Mouse (Mus musculus) midbrain, embryonic 13.5 days (tissue): ENCODE measurements around the gene Wdr63. TPM values are rescaled to one million over a fixed set of nuclear protein-coding genes. Genes with fewer than 3 reads are reported as not detected.

Experiments used
- ATAC-seq: fragments of 200-750 bp; cut with Nextera tagmentation; 2 replicates; pipeline ENCODE4 v1.8.0; 2017; ENCODE audit warnings: mild to moderate bottlenecking, moderate TSS enrichment, moderate library complexity
- H3K27ac ChIP-seq: fragments of 300-500 bp; sonication (generic); 2 replicates; pipeline ENCODE4 v1.5.1; 2015; ENCODE audit warnings: inconsistent platforms, mild to moderate bottlenecking, moderate library complexity
- H3K27me3 ChIP-seq: fragments of 300-500 bp; sonication (generic); 2 replicates; pipeline ENCODE4 v1.6.1; 2015; ENCODE audit warnings: mild to moderate bottlenecking, inconsistent platforms
- H3K36me3 ChIP-seq: fragments of 300-500 bp; sonication (generic); 2 replicates; pipeline ENCODE4 v1.6.1; 2015; ENCODE audit warnings: mild to moderate bottlenecking, inconsistent platforms
- H3K4me1 ChIP-seq: fragments of 300-500 bp; sonication (generic); replicated peaks from 2 replicates; pipeline ENCODE4 v1.6.1; 2015; ENCODE audit warnings: inconsistent platforms
- H3K4me2 ChIP-seq: fragments of 300-500 bp; sonication (generic); replicated peaks from 2 replicates; pipeline ENCODE4 v1.6.1; 2015; ENCODE audit warnings: moderate library complexity, mild to moderate bottlenecking, inconsistent platforms
- H3K4me3 ChIP-seq: fragments of 300-500 bp; sonication (generic); replicated peaks from 2 replicates; pipeline ENCODE4 v1.5.1; 2015; ENCODE audit warnings: mild to moderate bottlenecking, inconsistent platforms
- H3K9ac ChIP-seq: fragments of 300-500 bp; sonication (generic); replicated peaks from 2 replicates; pipeline ENCODE4 v1.6.1; 2015; ENCODE audit warnings: mild to moderate bottlenecking, inconsistent platforms
- H3K9me3 ChIP-seq: fragments of 300-500 bp; sonication (generic); 2 replicates; pipeline ENCODE4 v1.6.1; 2016; ENCODE audit warnings: mild to moderate bottlenecking, inconsistent platforms
- WGBS: fragments of 180-500 bp; shearing (Covaris S2); methylation state at CpG from one replicate; pipeline ENCODE4 v1.1.7; 2015; 5-methylcytosine and 5-hydroxymethylcytosine counted together
- polyA plus RNA-seq: library from polyadenylated mRNA; unstranded; fragments of >200 nt; fragmentation: Nextera tagmentation; extraction: Ambion mirVana; gene quantifications from 2 replicates; pipeline ENCODE4 v1.2.1, GENCODE M21; 2015

The Wdr63 gene
- polyA plus RNA-seq, 1 experiment from 2014 or later = 0.57 TPM

DNA sequence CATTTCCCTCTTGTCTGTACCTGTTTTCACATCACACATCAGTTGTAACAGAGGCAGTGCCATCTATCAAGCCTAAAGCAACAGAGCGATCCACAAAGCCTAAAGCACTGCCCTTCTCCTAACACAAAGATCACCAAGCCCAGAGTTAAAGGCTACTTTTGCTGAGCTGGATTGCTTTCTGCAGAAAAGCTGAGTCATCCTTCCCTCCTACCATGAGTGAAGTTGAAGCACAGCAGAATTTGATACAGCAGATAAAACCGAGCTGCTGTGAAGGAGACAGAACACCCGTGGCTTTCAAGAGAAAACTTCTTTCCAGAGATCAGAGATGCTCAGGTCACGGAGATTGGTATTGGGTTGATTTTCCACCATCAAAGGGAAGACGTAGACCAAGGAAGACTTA, 38.2 kb upstream of the Wdr63 start:
- Histone ChIP-seq H3K36me3 (no peaks in the 10 kb centered on the region), H3K27ac (no peak overlapping the region), H3K27me3 (peaks cover 25% of the 10 kb centered on the region), H3K4me3 (no peak overlapping the region), H3K9ac (no peak overlapping the region), H3K4me2 (no peak overlapping the region), H3K4me1 (peaks cover 13% of the 10 kb centered on the region), H3K9me3 (no peaks in the 10 kb centered on the region)
- ATAC-seq = no peak
- WGBS = 73% methylated on average over 5 of the region's 5 CpGs

DNA sequence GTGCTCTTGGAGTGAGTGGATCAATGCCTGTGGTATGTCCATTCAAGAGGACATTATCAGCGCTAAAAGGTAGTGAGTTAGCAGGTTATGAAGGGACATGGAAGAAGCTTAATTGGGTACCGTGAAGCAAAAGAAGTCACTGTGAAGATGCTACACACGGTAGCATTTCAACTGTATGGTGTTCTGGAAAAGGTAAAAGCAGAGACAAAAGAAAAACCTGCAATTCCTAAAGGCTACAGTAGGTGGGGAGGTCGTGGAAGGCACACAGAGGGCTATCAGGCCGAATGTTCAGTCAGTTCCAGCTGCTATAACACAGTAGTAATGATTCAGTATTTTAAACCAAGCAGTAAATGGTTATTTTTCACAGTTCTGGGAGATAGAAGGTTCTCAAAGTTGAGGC, 37.6 kb upstream of the Wdr63 start:
- H3K9ac ChIP-seq = no peak overlapping the region
- 50% methylated on average over 5 of the region's 5 CpGs for WGBS
- H3K27ac ChIP-seq = no peak overlapping the region
- no peaks in the 10 kb centered on the region for H3K9me3 ChIP-seq
- no peak overlapping the region for H3K4me2 ChIP-seq
- no peaks in the 10 kb centered on the region for H3K36me3 ChIP-seq
- peaks cover 10% of the 10 kb centered on the region for H3K4me1 ChIP-seq
- H3K4me3 ChIP-seq = no peak overlapping the region
- peaks cover 18% of the 10 kb centered on the region for H3K27me3 ChIP-seq
- ATAC-seq = no peak

DNA sequence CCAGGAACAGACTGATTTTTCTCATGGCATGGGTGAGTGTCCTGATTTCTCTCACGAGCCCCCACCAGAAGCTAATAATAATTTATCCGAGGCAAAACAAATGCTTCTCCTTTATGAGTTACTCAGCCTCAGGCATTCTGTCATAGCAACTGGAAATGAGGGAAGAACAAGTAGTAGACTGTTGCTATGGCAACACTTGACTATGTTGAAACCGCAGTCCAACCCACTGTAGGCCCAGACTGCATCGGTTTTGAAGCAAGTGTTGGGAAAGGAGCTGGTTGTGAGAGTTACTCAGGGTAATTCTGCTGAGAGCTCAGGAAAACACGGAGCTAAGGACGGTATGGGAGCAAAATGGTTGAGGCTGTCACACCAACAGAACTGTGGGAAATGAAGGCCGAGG, 34.6 kb upstream of the Wdr63 start:
- no peak for ATAC-seq
- H3K4me3 ChIP-seq = no peak overlapping the region
- H3K9ac ChIP-seq = no peak overlapping the region
- H3K4me2 ChIP-seq = no peak overlapping the region
- H3K27ac ChIP-seq = no peak overlapping the region
- no peaks in the 10 kb centered on the region for H3K36me3 ChIP-seq
- H3K9me3 ChIP-seq = no peaks in the 10 kb centered on the region
- 84% methylated on average over 7 of the region's 7 CpGs for WGBS
- no peaks in the 10 kb centered on the region for H3K27me3 ChIP-seq
- no peaks in the 10 kb centered on the region for H3K4me1 ChIP-seq

DNA sequence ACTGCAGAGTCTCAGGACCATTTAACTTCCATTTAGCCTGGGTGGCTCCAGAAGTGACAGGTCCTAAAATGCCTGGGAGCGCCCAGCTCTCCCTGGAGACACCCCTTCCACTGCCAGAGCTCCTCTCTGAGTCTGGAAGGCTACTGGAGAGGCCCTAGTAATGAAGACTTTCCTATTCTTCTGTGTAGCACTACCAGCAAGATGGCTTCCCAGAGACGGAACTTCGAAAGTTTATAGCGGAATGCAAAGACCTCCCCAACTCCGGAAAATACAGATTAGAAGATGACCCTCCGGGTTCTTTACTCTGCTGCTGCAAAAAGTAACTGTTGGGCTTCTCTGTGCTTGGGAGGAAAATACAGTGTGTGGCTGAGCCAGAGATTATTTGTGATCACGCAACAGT, 32.3 kb upstream of the Wdr63 start:
- Histone ChIP-seq H3K4me3 (no peak overlapping the region), H3K27me3 (no peaks in the 10 kb centered on the region), H3K27ac (no peak overlapping the region), H3K36me3 (no peaks in the 10 kb centered on the region), H3K9me3 (no peaks in the 10 kb centered on the region), H3K4me1 (no peaks in the 10 kb centered on the region), H3K9ac (no peak overlapping the region), H3K4me2 (no peak overlapping the region)
- no peak for ATAC-seq
- WGBS = 94% methylated on average over 7 of the region's 7 CpGs

DNA sequence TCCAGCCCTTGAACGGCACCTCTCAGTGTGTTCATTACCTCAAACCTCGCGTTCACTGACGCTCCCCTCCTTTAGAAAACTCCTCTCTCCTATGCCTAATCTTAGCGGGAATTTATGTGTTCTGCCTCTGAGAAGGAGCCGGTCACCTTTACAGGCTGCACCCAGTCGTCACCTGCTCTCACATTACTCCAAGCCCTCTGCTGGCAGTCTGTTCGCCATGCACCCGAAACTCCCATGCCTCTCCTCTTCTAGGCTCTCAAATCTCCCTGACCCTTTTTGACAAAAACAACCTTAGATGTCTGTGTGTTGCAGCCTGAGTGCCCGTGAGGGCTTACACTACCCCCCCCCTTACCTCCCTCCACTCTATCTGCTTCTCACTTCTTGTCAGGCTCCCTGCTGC, 28.5 kb upstream of the Wdr63 start:
- H3K27ac ChIP-seq = no peak overlapping the region
- H3K4me2 ChIP-seq = no peak overlapping the region
- WGBS = 38% methylated on average over 10 of the region's 10 CpGs
- no peaks in the 10 kb centered on the region for H3K4me1 ChIP-seq
- no peaks in the 10 kb centered on the region for H3K27me3 ChIP-seq
- ATAC-seq = no peak
- no peaks in the 10 kb centered on the region for H3K36me3 ChIP-seq
- H3K9me3 ChIP-seq = no peaks in the 10 kb centered on the region
- H3K9ac ChIP-seq = no peak overlapping the region
- no peak overlapping the region for H3K4me3 ChIP-seq

DNA sequence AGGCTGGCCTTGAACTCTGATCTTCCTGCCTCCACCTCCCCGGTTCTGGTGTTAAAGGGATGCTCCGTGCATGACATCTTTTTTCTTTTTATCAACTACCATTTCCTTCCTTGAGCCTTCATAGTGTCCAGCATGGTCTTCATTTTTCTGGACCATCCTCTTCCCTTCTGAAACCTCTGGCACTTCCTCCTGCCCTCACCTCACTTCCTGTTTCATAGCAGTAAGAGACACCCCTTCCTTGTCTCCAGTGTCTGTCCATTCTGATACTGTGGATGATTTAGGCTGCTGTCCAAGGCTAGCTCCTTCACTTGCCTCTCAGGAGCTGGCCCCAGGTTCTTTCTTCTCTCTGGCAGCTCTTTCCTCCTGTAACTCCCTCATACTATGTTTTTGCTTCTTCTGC, 27.5 kb upstream of the Wdr63 start:
- Histone ChIP-seq H3K27me3 (no peaks in the 10 kb centered on the region), H3K36me3 (no peaks in the 10 kb centered on the region), H3K9me3 (no peaks in the 10 kb centered on the region), H3K4me3 (no peak overlapping the region), H3K4me1 (no peaks in the 10 kb centered on the region), H3K4me2 (no peak overlapping the region), H3K27ac (no peak overlapping the region), H3K9ac (no peak overlapping the region)
- 85% methylated on average over 2 of the region's 2 CpGs for WGBS
- no peak for ATAC-seq

DNA sequence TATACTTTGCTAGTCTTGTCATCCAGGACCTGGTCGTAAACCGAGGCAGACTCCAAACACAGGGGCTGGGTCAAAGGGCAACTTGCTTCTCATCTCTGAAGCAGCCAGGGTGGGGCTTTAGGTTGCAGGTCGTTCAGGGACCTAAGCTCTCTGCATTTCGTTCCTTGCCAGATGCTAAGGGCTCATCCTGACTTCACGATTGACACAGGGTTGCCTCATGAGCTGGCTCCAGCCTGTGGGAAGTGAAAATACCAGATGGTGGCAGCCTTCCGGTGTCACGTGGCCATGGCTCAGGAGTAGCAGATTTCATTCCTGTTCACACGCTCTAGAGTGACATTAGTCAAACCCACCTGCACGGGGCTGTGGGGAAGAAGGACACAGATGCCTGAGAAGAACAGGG, 26.9 kb upstream of the Wdr63 start:
- Histone ChIP-seq H3K9ac (no peak overlapping the region), H3K4me1 (no peaks in the 10 kb centered on the region), H3K36me3 (no peaks in the 10 kb centered on the region), H3K9me3 (no peaks in the 10 kb centered on the region), H3K4me2 (no peak overlapping the region), H3K27me3 (no peaks in the 10 kb centered on the region), H3K4me3 (no peak overlapping the region), H3K27ac (no peak overlapping the region)
- WGBS = 84% methylated on average over 9 of the region's 9 CpGs
- no peak for ATAC-seq

DNA sequence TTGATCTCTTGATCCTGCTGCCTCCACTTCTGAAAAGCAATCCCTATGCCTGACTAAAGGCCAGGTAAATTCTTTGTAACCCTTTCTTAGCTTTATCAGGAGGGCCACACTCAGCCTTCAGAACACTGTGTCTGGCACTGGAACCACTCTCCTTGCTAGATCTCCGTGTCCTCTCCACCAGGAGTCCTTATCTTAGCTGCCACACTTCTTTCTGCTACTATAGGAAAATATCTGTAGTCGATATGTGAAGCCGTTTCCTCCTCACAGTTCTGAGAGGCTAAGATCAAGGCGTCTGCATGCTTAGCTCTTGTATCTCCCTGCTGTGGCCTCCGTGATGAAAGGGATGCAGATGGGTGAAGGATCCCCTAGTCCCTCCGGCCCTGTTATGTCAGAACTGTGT, 19.3 kb upstream of the Wdr63 start:
- H3K4me3 ChIP-seq = no peak overlapping the region
- no peaks in the 10 kb centered on the region; the same call in none of the 2 replicates for H3K4me1 ChIP-seq
- no peak overlapping the region for H3K4me2 ChIP-seq
- no peak overlapping the region for H3K9ac ChIP-seq
- no peak for ATAC-seq
- H3K27me3 ChIP-seq = no peaks in the 10 kb centered on the region
- H3K27ac ChIP-seq = no peak overlapping the region
- 70% methylated on average over 6 of the region's 6 CpGs for WGBS
- no peaks in the 10 kb centered on the region for H3K36me3 ChIP-seq
- H3K9me3 ChIP-seq = no peaks in the 10 kb centered on the region

DNA sequence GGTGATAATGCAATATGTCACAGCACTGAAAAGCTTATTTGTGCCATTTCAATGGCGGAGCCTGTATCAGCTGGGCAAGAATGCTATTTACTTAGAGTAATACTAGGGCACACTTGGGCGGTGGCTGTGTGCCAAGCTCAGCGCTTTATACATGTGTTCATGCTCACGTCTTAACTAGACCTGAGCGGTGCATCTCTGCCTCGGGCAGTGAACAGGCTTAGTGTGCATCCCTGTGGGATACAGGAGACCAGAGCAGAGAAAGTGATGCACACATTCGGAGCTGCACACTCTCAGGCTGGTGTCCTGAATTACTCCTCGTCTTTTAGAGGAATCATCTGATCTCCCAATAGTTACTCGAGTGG, 15.5 kb upstream of the Wdr63 start:
- H3K4me1 ChIP-seq = peaks cover 10% of the 10 kb centered on the region
- ATAC-seq = peak; percentile 71
- H3K9me3 ChIP-seq = no peaks in the 10 kb centered on the region
- H3K9ac ChIP-seq = no peak overlapping the region
- H3K4me2 ChIP-seq = no peak overlapping the region
- H3K27ac ChIP-seq = no peak overlapping the region
- WGBS = 61% methylated on average over 9 of the region's 9 CpGs
- peaks cover 6% of the 10 kb centered on the region for H3K27me3 ChIP-seq
- H3K36me3 ChIP-seq = no peaks in the 10 kb centered on the region
- no peak overlapping the region for H3K4me3 ChIP-seq

DNA sequence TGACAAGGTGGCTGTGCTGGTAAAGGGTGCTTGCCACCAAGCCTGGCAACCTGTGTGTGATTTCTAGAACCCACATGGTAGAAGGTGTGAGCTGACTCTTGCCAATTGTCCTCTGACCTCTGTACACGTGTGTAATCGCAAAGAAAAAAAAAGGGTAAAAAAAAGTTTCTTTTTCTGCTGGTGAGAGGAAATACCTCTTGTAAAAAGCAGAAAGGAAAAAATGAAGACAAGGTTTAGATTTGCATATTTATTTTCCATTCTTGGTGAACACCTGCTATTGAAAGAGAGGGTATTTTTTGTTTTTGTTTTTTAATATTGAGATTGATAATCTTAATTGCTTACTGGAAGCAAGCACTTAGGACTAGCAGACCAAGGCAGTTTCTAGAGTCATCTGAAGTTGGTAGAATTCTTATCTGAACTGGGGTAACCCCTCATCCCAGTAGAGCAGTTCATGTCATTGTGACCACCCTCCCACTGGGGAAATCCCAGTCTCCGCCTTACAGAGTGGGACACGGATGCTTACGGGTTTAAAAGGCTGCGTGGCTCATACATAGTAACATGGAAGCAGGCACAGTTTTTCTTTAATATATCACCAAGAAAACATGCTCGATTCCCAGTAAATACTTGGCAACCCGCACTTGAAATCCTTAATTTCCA, 15.0 kb upstream of the Wdr63 start:
- peaks cover 10% of the 10 kb centered on the region for H3K4me1 ChIP-seq
- no peak for ATAC-seq
- H3K9ac ChIP-seq = no peak overlapping the region
- 84% methylated on average over 8 of the region's 8 CpGs for WGBS
- no peak overlapping the region for H3K4me2 ChIP-seq
- no peak overlapping the region for H3K4me3 ChIP-seq
- no peaks in the 10 kb centered on the region for H3K36me3 ChIP-seq
- H3K27me3 ChIP-seq = peaks cover 11% of the 10 kb centered on the region
- no peaks in the 10 kb centered on the region for H3K9me3 ChIP-seq
- H3K27ac ChIP-seq = no peak overlapping the region

DNA sequence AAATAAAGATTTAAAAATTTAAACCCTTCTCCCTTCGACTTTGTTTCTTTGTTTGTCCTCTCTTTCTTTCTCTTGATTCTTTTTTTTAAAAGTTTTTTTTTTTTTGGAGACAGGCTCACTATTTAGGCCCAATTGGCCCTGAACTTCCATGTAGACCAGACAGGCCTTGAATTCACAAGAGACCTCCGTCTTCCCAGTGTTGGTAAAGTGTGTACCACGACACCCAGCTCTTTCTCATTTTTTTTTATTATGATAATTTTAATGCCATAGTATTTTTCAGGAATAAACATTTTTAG, 14.1 kb upstream of the Wdr63 start:
- Histone ChIP-seq H3K9me3 (no peaks in the 10 kb centered on the region), H3K27ac (no peak overlapping the region), H3K27me3 (peaks cover 19% of the 10 kb centered on the region), H3K4me1 (peaks cover 16% of the 10 kb centered on the region), H3K4me2 (no peak overlapping the region), H3K9ac (no peak overlapping the region), H3K4me3 (no peak overlapping the region), H3K36me3 (no peaks in the 10 kb centered on the region)
- 38% methylated on average over 3 of the region's 3 CpGs for WGBS
- ATAC-seq = no peak

DNA sequence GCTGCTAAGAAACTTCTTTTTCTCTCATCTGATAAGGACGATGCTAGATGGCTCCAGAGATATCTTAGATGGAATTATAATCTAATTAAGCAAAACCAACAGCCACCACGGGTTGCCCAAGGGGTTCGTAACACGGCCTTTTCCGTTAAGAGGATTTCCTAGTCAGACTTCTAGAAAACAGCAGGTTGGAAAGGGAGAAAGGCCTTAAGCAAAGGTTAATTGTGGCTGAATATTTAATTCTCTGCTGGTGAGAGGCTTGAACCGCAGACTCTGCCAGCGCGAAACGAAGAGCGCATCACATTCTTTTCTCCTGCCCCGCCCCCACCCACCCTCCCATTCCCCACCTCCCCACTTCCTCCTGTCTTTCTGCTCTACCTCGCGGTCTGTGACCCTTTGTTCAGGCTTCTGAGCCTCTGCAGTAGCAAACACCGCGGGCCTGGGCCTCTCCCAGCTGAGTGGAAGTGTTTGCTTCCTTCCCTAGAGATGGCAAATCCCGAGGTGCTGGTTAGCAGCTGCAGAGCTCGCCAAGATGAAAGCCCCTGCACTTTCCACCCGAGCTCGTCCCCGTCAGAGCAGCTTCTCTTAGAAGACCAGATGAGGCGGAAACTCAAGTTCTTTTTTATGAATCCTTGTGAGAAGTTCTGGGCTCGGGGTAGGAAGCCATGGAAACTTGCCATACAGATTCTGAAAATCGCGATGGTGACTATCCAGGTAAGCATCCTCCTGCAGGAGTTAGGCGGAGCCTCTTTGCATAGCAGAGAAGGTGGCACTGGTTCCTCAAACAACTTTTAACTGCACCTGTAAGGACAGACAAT, 13.6 kb upstream of the Wdr63 start:
- H3K27me3 ChIP-seq = peaks cover 25% of the 10 kb centered on the region
- no peak overlapping the region for H3K27ac ChIP-seq
- peak overlapping the region; percentile 49; the same call in 1 of the 2 replicates for H3K9ac ChIP-seq
- no peaks in the 10 kb centered on the region for H3K36me3 ChIP-seq
- peaks cover 16% of the 10 kb centered on the region for H3K4me1 ChIP-seq
- H3K4me3 ChIP-seq = peak overlapping the region; percentile 17
- no peaks in the 10 kb centered on the region for H3K9me3 ChIP-seq
- WGBS = 5% methylated on average over 25 of the region's 25 CpGs
- H3K4me2 ChIP-seq = peak overlapping the region; percentile 41
- ATAC-seq = peak; percentile 59

DNA sequence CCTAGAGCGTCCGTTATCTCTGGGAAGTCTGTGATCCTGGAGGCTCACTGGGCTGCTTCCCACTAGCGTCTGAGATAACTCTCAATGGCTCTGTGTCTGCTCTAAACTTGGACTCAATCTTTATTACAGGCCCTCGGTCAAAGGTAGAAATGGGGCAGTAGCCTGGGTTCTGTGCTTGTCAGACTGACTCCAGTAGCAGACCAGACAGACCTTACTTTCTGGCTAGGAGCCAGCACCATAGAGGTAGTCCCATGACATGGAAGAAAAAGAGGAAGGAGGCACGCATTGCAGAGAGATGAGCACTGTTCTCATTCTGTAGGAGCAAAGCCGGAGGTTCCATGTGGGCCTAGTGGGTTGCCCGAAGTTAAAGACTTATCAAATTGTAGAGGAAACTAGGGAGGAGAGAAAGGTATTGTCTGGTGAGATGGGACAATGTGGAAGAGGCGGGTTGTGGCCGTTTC, 10.1 kb upstream of the Wdr63 start:
- no peak overlapping the region for H3K4me2 ChIP-seq
- no peaks in the 10 kb centered on the region for H3K36me3 ChIP-seq
- H3K27ac ChIP-seq = no peak overlapping the region
- H3K27me3 ChIP-seq = peaks cover 28% of the 10 kb centered on the region
- no peak overlapping the region for H3K9ac ChIP-seq
- ATAC-seq = no peak
- H3K4me1 ChIP-seq = peaks cover 16% of the 10 kb centered on the region
- H3K9me3 ChIP-seq = no peaks in the 10 kb centered on the region
- 65% methylated on average over 9 of the region's 9 CpGs for WGBS
- no peak overlapping the region for H3K4me3 ChIP-seq
